Mouse (Mus musculus): ENCODE data around the gene Eif2s1.

DNA sequence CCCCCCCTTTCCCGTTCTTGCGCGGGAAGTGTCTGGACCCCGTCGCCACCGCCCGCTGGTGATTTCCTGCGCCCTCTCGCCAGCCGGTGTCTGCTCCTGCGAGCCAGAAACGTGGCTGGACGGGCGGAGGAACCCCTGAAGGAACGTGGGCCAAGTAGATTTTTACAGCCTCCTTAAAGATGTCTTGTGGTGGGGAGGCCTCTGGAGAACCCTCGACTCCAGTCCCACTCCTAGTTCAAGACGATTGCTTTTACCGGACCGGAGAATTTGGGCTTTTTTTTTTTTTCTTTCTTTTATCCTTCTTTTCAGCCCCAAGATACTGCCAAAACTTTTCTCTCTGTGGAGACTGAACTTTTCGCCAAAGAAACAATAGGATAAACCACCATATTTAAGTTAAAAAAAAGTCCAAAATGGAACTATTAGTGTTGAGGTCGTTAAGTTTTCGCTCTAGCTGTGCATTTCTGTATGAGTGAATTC, 673 bp downstream of the Eif2s1 start:
- TF ChIP-seq CTCF (IDR thresholded peaks at IDR 0.05; ENCODE audit: extremely low read depth, insufficient read depth, insufficient read length, insufficient replicate concordance): no peak
- TF ChIP-seq POLR2A (IDR thresholded peaks at IDR 0.05; ENCODE audit: low read depth, low read length): no peak
